Mouse (Mus musculus): Measurements from ENCODE around the gene Gal3st1. TPM values are rescaled to one million over a fixed set of nuclear protein-coding genes. Genes with fewer than 3 reads are reported as not detected.

The Gal3st1 gene
- polyA plus RNA-seq, 1 experiment from 2014 or later: 1.3 TPM

GRCm38 (mm10) chr11:4027561-4028334 is 44.3 kb downstream of the Gal3st1 start:
- Histone ChIP-seq H3K9me3 (no peaks in the 10 kb centered on the region), H3K27me3 (ENCODE audit: insufficient read depth, poor library complexity, severe bottlenecking) (peaks cover 18% of the 10 kb centered on the region), H3K36me3 (no peaks in the 10 kb centered on the region), H3K27ac (no peak overlapping the region), H3K4me1 (replicated peaks) (0 out of 2 replicates have a peak, but pooled peaks cover 6% of the 10 kb centered on the region), H3K4me3 (no peak overlapping the region)
- 79% methylated on average over 9 of the region's 9 CpGs for WGBS
- DNase-seq (ENCODE audit: low spot score): no peak

- H3K4me1 ChIP-seq (replicated peaks): 0 out of 2 replicates have a peak, but pooled peaks cover 6% of the 10 kb centered on the region
- peaks cover 18% of the 10 kb centered on the region for H3K27me3 ChIP-seq (ENCODE audit: insufficient read depth, poor library complexity, severe bottlenecking)
- no peaks in the 10 kb centered on the region for H3K9me3 ChIP-seq
- no peak overlapping the region for H3K4me3 ChIP-seq
- no peak overlapping the region for H3K27ac ChIP-seq
- no peaks in the 10 kb centered on the region for H3K36me3 ChIP-seq
- DNase-seq (ENCODE audit: low spot score): no peak
- WGBS: 68% methylated on average over 4 of the region's 4 CpGs
Observed at GRCm38 (mm10) chr11:4029343-4029742, 45.9 kb downstream of the Gal3st1 start.

- Histone ChIP-seq H3K27me3 (ENCODE audit: insufficient read depth, poor library complexity, severe bottlenecking) (peaks cover 18% of the 10 kb centered on the region), H3K36me3 (no peaks in the 10 kb centered on the region), H3K9me3 (no peaks in the 10 kb centered on the region), H3K4me3 (no peak within 1 kb of the TSS), H3K4me1 (replicated peaks) (0 out of 2 replicates have a peak, but pooled peaks cover 6% of the 10 kb centered on the region), H3K27ac (no peak within 1 kb of the TSS)
- 38% methylated on average over 16 of the region's 16 CpGs for WGBS
- no peak for DNase-seq (ENCODE audit: low spot score)
Observed at GRCm38 (mm10) chr11:4031126-4031941, 47.9 kb downstream of the Gal3st1 start, which contains the start of gene Sec14l4. Gene Sec14l4 (plus strand): TSS chr11:4031462.

- WGBS: 30% methylated on average over 12 of the region's 12 CpGs
- Histone ChIP-seq H3K36me3 (no peaks in the 10 kb centered on the region), H3K9me3 (no peaks in the 10 kb centered on the region), H3K27ac (no peak overlapping the region), H3K4me1 (replicated peaks) (0 out of 2 replicates have a peak, but pooled peaks cover 6% of the 10 kb centered on the region), H3K4me3 (no peak overlapping the region), H3K27me3 (ENCODE audit: insufficient read depth, poor library complexity, severe bottlenecking) (peaks cover 18% of the 10 kb centered on the region)
- DNase-seq (ENCODE audit: low spot score): no peak
Observed at GRCm38 (mm10) chr11:4031961-4032360, 48.5 kb downstream of the Gal3st1 start.

- WGBS: 77% methylated on average over 7 of the region's 7 CpGs
- Histone ChIP-seq H3K27me3 (ENCODE audit: insufficient read depth, poor library complexity, severe bottlenecking) (peaks cover 18% of the 10 kb centered on the region), H3K27ac (no peak overlapping the region), H3K4me1 (replicated peaks) (0 out of 2 replicates have a peak, but pooled peaks cover 6% of the 10 kb centered on the region), H3K36me3 (no peaks in the 10 kb centered on the region), H3K9me3 (no peaks in the 10 kb centered on the region), H3K4me3 (no peak overlapping the region)
- no peak for DNase-seq (ENCODE audit: low spot score)
Observed at GRCm38 (mm10) chr11:4033471-4033870, 50.0 kb downstream of the Gal3st1 start.

GRCm38 (mm10) chr11:4034169-4034568 is 50.7 kb downstream of the Gal3st1 start:
- H3K4me3 ChIP-seq: no peak overlapping the region
- 90% methylated on average over 4 of the region's 4 CpGs for WGBS
- H3K36me3 ChIP-seq: no peaks in the 10 kb centered on the region
- H3K9me3 ChIP-seq: no peaks in the 10 kb centered on the region
- 0 out of 2 replicates have a peak, but pooled peaks cover 6% of the 10 kb centered on the region for H3K4me1 ChIP-seq (replicated peaks)
- no peak for DNase-seq (ENCODE audit: low spot score)
- H3K27me3 ChIP-seq (ENCODE audit: insufficient read depth, poor library complexity, severe bottlenecking): peaks cover 18% of the 10 kb centered on the region
- H3K27ac ChIP-seq: no peak overlapping the region

GRCm38 (mm10) chr11:4035116-4035892 is 51.9 kb downstream of the Gal3st1 start:
- H3K4me1 ChIP-seq (replicated peaks): 0 out of 2 replicates have a peak, but pooled peaks cover 6% of the 10 kb centered on the region
- no peak overlapping the region for H3K4me3 ChIP-seq
- no peaks in the 10 kb centered on the region for H3K36me3 ChIP-seq
- no peak for DNase-seq (ENCODE audit: low spot score)
- no peak overlapping the region for H3K27ac ChIP-seq
- WGBS: 69% methylated on average over 18 of the region's 18 CpGs
- no peaks in the 10 kb centered on the region for H3K9me3 ChIP-seq
- H3K27me3 ChIP-seq (ENCODE audit: insufficient read depth, poor library complexity, severe bottlenecking): peaks cover 18% of the 10 kb centered on the region

- Histone ChIP-seq H3K9me3 (no peaks in the 10 kb centered on the region), H3K36me3 (no peaks in the 10 kb centered on the region), H3K4me3 (no peak overlapping the region), H3K4me1 (replicated peaks) (0 out of 2 replicates have a peak, but pooled peaks cover 6% of the 10 kb centered on the region), H3K27me3 (ENCODE audit: insufficient read depth, poor library complexity, severe bottlenecking) (peaks cover 16% of the 10 kb centered on the region), H3K27ac (no peak overlapping the region)
- 87% methylated on average over 6 of the region's 6 CpGs for WGBS
- DNase-seq (ENCODE audit: low spot score): no peak
Observed at GRCm38 (mm10) chr11:4035916-4036315, 52.5 kb downstream of the Gal3st1 start.

- Histone ChIP-seq H3K36me3 (no peaks in the 10 kb centered on the region), H3K9me3 (no peaks in the 10 kb centered on the region), H3K4me1 (replicated peaks) (0 out of 2 replicates have a peak, but pooled peaks cover 5% of the 10 kb centered on the region), H3K27ac (no peak overlapping the region), H3K4me3 (no peak overlapping the region), H3K27me3 (ENCODE audit: insufficient read depth, poor library complexity, severe bottlenecking) (peaks cover 10% of the 10 kb centered on the region)
- no peak for DNase-seq (ENCODE audit: low spot score)
- 71% methylated on average over 9 of the region's 9 CpGs for WGBS
Observed at GRCm38 (mm10) chr11:4036365-4037084, 53.1 kb downstream of the Gal3st1 start.

GRCm38 (mm10) chr11:4039951-4040350 is 56.5 kb downstream of the Gal3st1 start:
- no peak for DNase-seq (ENCODE audit: low spot score)
- 91% methylated on average over 4 of the region's 4 CpGs for WGBS

GRCm38 (mm10) chr11:4041123-4041625 is 57.7 kb downstream of the Gal3st1 start:
- Histone ChIP-seq H3K27me3 (ENCODE audit: insufficient read depth, poor library complexity, severe bottlenecking) (no peaks in the 10 kb centered on the region), H3K27ac (no peak overlapping the region), H3K4me3 (no peak overlapping the region), H3K36me3 (no peaks in the 10 kb centered on the region), H3K9me3 (no peaks in the 10 kb centered on the region), H3K4me1 (replicated peaks) (no peaks in the 10 kb centered on the region)
- no peak for DNase-seq (ENCODE audit: low spot score)
- 84% methylated on average over 6 of the region's 6 CpGs for WGBS

More at GRCm38 (mm10) chr11:4039951-4040350, 56.5 kb downstream of the Gal3st1 start:
- Histone ChIP-seq H3K4me1 (replicated peaks) (no peaks in the 10 kb centered on the region), H3K27me3 (ENCODE audit: insufficient read depth, poor library complexity, severe bottlenecking) (no peaks in the 10 kb centered on the region), H3K27ac (no peak overlapping the region), H3K9me3 (no peaks in the 10 kb centered on the region), H3K36me3 (no peaks in the 10 kb centered on the region), H3K4me3 (no peak overlapping the region)

Measured in hindbrain, embryonic 10.5 days (tissue).